Mouse (Mus musculus): Measurements from ENCODE around the gene Mob3b. TPM values are rescaled to one million over a fixed set of nuclear protein-coding genes. Genes with fewer than 3 reads are reported as not detected.

Gene Mob3b
- polyA plus RNA-seq, 1 experiment = 0.12 TPM

DNA sequence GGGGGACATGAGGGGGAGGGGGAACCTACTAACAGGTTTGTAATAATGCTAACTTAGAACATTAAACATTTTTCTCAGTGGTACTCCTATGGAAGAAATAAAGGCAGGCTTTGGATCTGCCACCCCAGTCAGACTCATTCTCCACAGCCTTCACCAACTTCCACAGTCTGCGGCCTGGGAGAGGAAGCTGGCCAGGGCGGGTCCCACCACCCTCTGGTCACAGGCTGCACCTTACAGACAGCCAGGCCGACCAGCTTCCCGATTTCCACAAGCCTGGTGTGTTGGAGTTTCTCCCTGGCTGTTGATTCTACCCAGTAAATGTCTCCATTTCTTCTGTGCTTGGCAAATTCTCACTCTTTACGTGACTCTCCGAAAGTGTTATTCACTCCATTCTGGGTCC is 197.8 kb downstream of the Mob3b start:
- TF ChIP-seq E2F4 (IDR thresholded peaks at IDR 0.05; ENCODE audit: insufficient read depth) (no peak), MAX (IDR thresholded peaks at IDR 0.05; ENCODE audit: low read depth) (no peak), USF1 (IDR thresholded peaks at IDR 0.05; ENCODE audit: low read depth) (no peak), POLR2AphosphoS2 (IDR thresholded peaks at IDR 0.05; ENCODE audit: insufficient read length, low read depth) (no peak), SRF (IDR thresholded peaks at IDR 0.05; ENCODE audit: control insufficient read depth, insufficient read length, low read depth) (no peak), REST (IDR thresholded peaks at IDR 0.05; ENCODE audit: insufficient read depth, insufficient read length) (no peak), MYOG (IDR thresholded peaks at IDR 0.05; ENCODE audit: control insufficient read depth in 1 of 3, insufficient read depth in 1 of 3, insufficient read length in 2 of 3, low read depth in 2 of 3) (no peak), MYOD1 (IDR thresholded peaks at IDR 0.05; ENCODE audit: control insufficient read depth in 1 of 3, insufficient read length in 2 of 3, low read depth in 2 of 3) (no peak), POLR2A (IDR thresholded peaks at IDR 0.05; ENCODE audit: insufficient read length, low read depth) (no peak), TCF12 (IDR thresholded peaks at IDR 0.05; ENCODE audit: insufficient read depth, poor library complexity, severe bottlenecking) (no peak), CEBPB (IDR thresholded peaks at IDR 0.05; ENCODE audit: insufficient read depth, poor library complexity, severe bottlenecking) (no peak), TCF3 (IDR thresholded peaks at IDR 0.05; ENCODE audit: insufficient read length, low read depth) (no peak)
- H3K4me3 ChIP-seq = no peak overlapping the region
- H3K27me3 ChIP-seq (ENCODE audit: control insufficient read depth, insufficient read depth, insufficient read length) = no peaks in the 10 kb centered on the region
- H3K36me3 ChIP-seq (ENCODE audit: control insufficient read depth, insufficient read depth) = no peaks in the 10 kb centered on the region
- H3K4me2 ChIP-seq (ENCODE audit: low read depth) = no peak overlapping the region
- no peaks in the 10 kb centered on the region for H3K79me2 ChIP-seq (ENCODE audit: control insufficient read depth, insufficient read depth)
- no peak overlapping the region for H3ac ChIP-seq (ENCODE audit: control insufficient read depth, insufficient read length)

DNA sequence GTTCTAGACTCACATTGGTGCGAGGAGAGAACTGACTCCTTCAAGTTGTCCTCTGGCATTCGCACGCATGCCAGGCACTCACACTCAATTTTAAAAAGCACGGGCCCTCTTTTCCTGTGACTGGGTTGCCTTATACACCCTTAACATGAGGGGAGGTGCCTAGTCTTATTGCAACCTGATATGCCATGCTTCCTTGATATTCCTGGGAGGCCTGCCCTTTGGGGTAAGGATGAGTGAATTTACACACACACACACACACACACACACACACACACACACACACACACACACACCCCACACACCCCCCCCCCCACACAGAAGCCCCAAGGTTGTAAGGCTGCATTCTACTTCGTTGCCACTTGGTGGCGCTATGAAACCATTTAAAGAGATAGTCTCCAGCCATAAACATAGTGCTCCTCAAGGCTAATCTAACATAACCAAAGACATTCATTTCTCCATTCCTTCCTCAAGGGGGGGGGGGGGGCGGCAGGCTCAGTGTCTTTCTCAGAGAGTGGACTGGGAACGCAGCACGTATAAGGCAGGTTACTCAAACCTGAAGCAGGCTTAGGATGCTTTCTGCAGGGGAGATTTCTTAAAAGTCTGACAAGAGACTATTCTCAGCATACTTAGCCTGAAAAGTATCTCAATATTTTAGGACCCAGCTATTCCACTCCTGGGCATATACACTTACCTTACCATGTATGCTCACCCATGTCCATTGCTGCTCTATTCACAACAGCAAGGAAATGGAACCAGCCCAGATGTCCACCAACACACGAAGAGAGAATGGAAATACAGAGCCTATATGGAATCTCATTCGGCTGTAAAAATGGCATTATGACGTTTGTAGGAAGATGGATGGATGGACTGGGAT is 198.9 kb downstream of the Mob3b start:
- H3K27me3 ChIP-seq (ENCODE audit: control insufficient read depth, insufficient read depth, insufficient read length) = no peaks in the 10 kb centered on the region
- no peak overlapping the region for H3ac ChIP-seq (ENCODE audit: control insufficient read depth, insufficient read length)
- H3K4me2 ChIP-seq (ENCODE audit: low read depth) = no peak overlapping the region
- H3K36me3 ChIP-seq (ENCODE audit: control insufficient read depth, insufficient read depth) = no peaks in the 10 kb centered on the region
- H3K79me2 ChIP-seq (ENCODE audit: control insufficient read depth, insufficient read depth) = no peaks in the 10 kb centered on the region
- no peak overlapping the region for H3K4me3 ChIP-seq
- no peak for TF ChIP-seq MYOG (IDR thresholded peaks at IDR 0.05; ENCODE audit: control insufficient read depth in 1 of 3, insufficient read depth in 1 of 3, insufficient read length in 2 of 3, low read depth in 2 of 3)
- TF ChIP-seq CEBPB (IDR thresholded peaks at IDR 0.05; ENCODE audit: insufficient read depth, poor library complexity, severe bottlenecking) = no peak
- no peak for TF ChIP-seq MAX (IDR thresholded peaks at IDR 0.05; ENCODE audit: low read depth)
- no peak for TF ChIP-seq TCF12 (IDR thresholded peaks at IDR 0.05; ENCODE audit: insufficient read depth, poor library complexity, severe bottlenecking)
- no peak for TF ChIP-seq TCF3 (IDR thresholded peaks at IDR 0.05; ENCODE audit: insufficient read length, low read depth)
- no peak for TF ChIP-seq E2F4 (IDR thresholded peaks at IDR 0.05; ENCODE audit: insufficient read depth)
- TF ChIP-seq POLR2AphosphoS2 (IDR thresholded peaks at IDR 0.05; ENCODE audit: insufficient read length, low read depth) = no peak
- no peak for TF ChIP-seq MYOD1 (IDR thresholded peaks at IDR 0.05; ENCODE audit: control insufficient read depth in 1 of 3, insufficient read length in 2 of 3, low read depth in 2 of 3)
- no peak for TF ChIP-seq POLR2A (IDR thresholded peaks at IDR 0.05; ENCODE audit: insufficient read length, low read depth)
- TF ChIP-seq USF1 (IDR thresholded peaks at IDR 0.05; ENCODE audit: low read depth) = no peak
- TF ChIP-seq SRF (IDR thresholded peaks at IDR 0.05; ENCODE audit: control insufficient read depth, insufficient read length, low read depth) = no peak
- no peak for TF ChIP-seq REST (IDR thresholded peaks at IDR 0.05; ENCODE audit: insufficient read depth, insufficient read length)

DNA sequence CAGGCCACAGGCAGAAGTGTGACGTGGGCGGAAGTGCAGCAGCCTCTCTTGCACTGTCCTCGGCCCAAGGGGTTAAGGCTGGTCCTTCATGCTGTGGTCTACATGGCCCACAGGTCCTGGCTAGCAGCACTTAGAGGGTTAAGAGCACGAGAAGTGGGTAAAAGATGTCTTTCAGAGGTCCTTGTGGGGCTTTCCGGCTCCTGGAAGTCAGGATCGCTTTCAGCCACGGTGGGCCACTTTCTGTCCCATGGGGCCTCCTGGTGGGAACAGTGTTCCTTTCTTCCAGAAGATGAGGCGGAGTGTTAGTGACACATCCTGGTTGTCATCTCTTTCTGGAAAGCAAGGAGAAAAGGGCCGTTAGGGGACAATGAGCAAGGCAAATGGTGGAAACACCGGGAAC is 203.6 kb downstream of the Mob3b start:
- Histone ChIP-seq H3K4me2 (ENCODE audit: low read depth) (no peak overlapping the region), H3K36me3 (ENCODE audit: control insufficient read depth, insufficient read depth) (no peaks in the 10 kb centered on the region), H3K4me3 (no peak overlapping the region), H3K27me3 (ENCODE audit: control insufficient read depth, insufficient read depth, insufficient read length) (no peaks in the 10 kb centered on the region), H3ac (ENCODE audit: control insufficient read depth, insufficient read length) (no peak overlapping the region), H3K79me2 (ENCODE audit: control insufficient read depth, insufficient read depth) (no peaks in the 10 kb centered on the region)
- TF ChIP-seq TCF3 (IDR thresholded peaks at IDR 0.05; ENCODE audit: insufficient read length, low read depth) (no peak), SRF (IDR thresholded peaks at IDR 0.05; ENCODE audit: control insufficient read depth, insufficient read length, low read depth) (no peak), POLR2AphosphoS2 (IDR thresholded peaks at IDR 0.05; ENCODE audit: insufficient read length, low read depth) (no peak), MYOD1 (IDR thresholded peaks at IDR 0.05; ENCODE audit: control insufficient read depth in 1 of 3, insufficient read length in 2 of 3, low read depth in 2 of 3) (no peak), MYOG (IDR thresholded peaks at IDR 0.05; ENCODE audit: control insufficient read depth in 1 of 3, insufficient read depth in 1 of 3, insufficient read length in 2 of 3, low read depth in 2 of 3) (no peak), REST (IDR thresholded peaks at IDR 0.05; ENCODE audit: insufficient read depth, insufficient read length) (no peak), TCF12 (IDR thresholded peaks at IDR 0.05; ENCODE audit: insufficient read depth, poor library complexity, severe bottlenecking) (no peak), CEBPB (IDR thresholded peaks at IDR 0.05; ENCODE audit: insufficient read depth, poor library complexity, severe bottlenecking) (no peak), USF1 (IDR thresholded peaks at IDR 0.05; ENCODE audit: low read depth) (no peak), E2F4 (IDR thresholded peaks at IDR 0.05; ENCODE audit: insufficient read depth) (no peak), POLR2A (IDR thresholded peaks at IDR 0.05; ENCODE audit: insufficient read length, low read depth) (no peak), MAX (IDR thresholded peaks at IDR 0.05; ENCODE audit: low read depth) (no peak)

DNA sequence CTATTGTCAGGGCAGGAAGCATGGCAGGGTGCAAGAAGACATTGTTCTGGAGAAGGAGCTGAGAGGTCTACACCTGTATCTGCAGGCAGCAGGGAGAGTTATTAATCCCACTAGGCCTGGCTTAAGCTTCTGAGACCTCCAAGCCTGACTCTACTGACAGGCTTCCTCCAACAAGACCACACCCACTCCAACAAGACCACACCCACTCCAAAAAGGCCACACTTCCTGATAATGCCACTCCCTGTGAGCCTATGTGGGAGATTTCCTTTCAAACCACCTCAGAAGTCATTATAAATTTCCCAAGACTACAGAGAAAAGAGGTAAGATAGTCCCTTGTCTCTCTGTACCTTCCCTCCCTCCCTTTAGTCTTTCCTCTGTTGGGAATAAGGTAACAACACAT is 210.1 kb downstream of the Mob3b start:
- Histone ChIP-seq H3ac (ENCODE audit: control insufficient read depth, insufficient read length) (no peak overlapping the region), H3K79me2 (ENCODE audit: control insufficient read depth, insufficient read depth) (no peaks in the 10 kb centered on the region)
- TF ChIP-seq USF1 (IDR thresholded peaks at IDR 0.05; ENCODE audit: low read depth) = no peak
- no peak for TF ChIP-seq CEBPB (IDR thresholded peaks at IDR 0.05; ENCODE audit: insufficient read depth, poor library complexity, severe bottlenecking)
- TF ChIP-seq POLR2A (IDR thresholded peaks at IDR 0.05; ENCODE audit: insufficient read length, low read depth) = no peak
- no peak for TF ChIP-seq TCF12 (IDR thresholded peaks at IDR 0.05; ENCODE audit: insufficient read depth, poor library complexity, severe bottlenecking)
- no peak for TF ChIP-seq TCF3 (IDR thresholded peaks at IDR 0.05; ENCODE audit: insufficient read length, low read depth)
- no peak for TF ChIP-seq E2F4 (IDR thresholded peaks at IDR 0.05; ENCODE audit: insufficient read depth)

More for the DNA sequence above, 210.1 kb downstream of the Mob3b start:
- Histone ChIP-seq H3K27me3 (ENCODE audit: control insufficient read depth, insufficient read depth, insufficient read length) (no peaks in the 10 kb centered on the region), H3K36me3 (ENCODE audit: control insufficient read depth, insufficient read depth) (no peaks in the 10 kb centered on the region), H3K4me3 (no peak overlapping the region), H3K4me2 (ENCODE audit: low read depth) (no peak overlapping the region)

Data from myocyte (in vitro differentiated cells).